Mouse (Mus musculus): ENCODE measurements around the gene Tent5d. TPM values are rescaled to one million over a fixed set of nuclear protein-coding genes. Genes with fewer than 3 reads are reported as not detected.
A peak's percentile ranks its signal among the peaks of the same experiment; 100 is the strongest.

Tent5d gene
- total RNA-seq (2021): not detected

DNA sequence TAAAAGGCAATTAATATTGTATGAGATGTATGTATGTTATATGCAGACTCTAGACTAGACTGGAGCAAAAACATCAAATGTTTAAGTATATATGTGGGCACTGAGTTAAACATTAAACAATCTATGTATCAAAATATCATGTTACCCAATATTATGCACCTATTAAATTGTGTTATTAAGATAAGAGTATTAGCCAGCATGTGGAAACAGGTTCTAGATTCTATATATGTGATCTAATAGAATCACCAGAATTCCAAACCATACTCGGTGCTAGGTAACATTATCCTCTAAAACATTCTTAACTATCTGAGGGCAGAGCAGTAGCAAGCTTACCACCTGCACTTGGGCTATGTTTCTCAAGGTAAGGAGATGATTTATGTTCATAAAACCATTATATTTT is at the start of gene Tent5d:
Gene Tent5d (plus strand): TSS at position 301 of the 400 bp plus-strand sequence.
- intact Hi-C loops (cut with DNase I): no loop called here
- DNase-seq (ENCODE audit: low spot score in 2 of 2): no peak

- peak in 1 of 2 experiments; percentile 6 for DNase-seq (ENCODE audit: low spot score in 2 of 2)
- intact Hi-C loops (cut with DNase I): no loop called here
Observed at GRCm38 (mm10) chrX:107767896-107768295, 24.5 kb upstream of the Tent5d start.

DNA sequence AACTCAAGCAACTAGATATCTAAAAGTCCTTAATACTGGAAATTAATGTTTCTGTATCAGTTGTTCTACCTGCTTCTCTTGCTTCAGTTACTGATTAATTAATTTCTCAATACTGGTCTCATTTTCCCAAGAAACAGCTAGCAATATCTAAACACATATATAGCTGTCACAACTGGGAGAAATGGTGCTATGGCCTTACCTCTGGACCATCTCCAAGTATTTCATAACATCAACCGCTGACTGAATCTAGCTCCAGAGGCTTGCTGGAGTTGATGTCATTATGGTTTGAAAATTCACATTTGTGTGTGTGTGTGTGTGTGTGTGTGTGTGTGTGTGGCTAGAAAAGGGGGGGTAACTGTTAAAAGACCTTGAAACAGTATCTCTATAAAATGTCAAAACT is 2.3 kb upstream of the Tent5d start:
- DNase-seq (ENCODE audit: low spot score in 2 of 2): no peak
- intact Hi-C loops (cut with DNase I): no loop called here

- no peak for DNase-seq (ENCODE audit: low spot score in 2 of 2)
- intact Hi-C loops (cut with DNase I): no loop called here
Observed at GRCm38 (mm10) chrX:107790750-107791493, 1.5 kb upstream of the Tent5d start.

- DNase-seq (ENCODE audit: low spot score in 2 of 2): no peak
- intact Hi-C loops (cut with DNase I): no loop called here
Observed at GRCm38 (mm10) chrX:107795785-107796184, 3.4 kb downstream of the Tent5d start.

DNA sequence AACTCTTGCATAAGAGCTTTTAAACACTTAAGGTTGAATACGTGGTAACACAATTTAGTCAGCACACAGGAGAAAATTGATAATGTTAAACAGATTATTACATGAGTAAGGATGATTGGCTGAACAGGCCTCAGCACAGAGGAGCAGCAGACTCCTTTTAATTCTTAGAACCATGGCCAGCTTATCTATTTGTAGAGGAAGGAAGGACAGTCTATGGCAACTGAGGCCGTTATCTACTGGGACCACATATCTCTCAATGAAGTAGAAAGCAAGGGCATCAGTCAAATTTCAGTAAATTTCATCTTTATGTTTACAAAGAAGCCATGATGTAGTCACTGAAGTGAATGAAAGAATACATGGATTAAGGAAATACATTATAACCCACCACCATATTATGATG is 4.5 kb downstream of the Tent5d start:
- intact Hi-C loops (cut with DNase I): no loop called here
- DNase-seq (ENCODE audit: low spot score in 2 of 2): no peak

DNA sequence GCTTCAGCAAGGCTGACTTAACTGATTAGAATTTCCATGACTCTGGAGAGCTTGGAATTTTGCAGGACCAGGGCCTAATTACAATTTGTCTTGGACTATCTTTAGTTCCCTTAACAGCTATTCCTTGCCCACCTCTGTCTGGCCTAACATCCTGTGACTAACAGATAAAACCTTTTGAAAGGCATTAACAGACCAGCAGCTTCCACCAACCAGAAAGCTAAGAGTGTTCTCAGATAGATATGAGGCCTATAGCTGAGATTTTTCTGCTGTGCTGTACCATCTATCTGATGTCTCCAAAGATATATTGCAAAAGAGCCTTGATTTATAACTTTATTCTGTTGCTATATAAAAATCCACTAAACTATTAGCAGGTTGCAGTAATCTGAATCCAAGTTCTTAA is 19.7 kb downstream of the Tent5d start:
- no peak for DNase-seq (ENCODE audit: low spot score in 2 of 2)
- intact Hi-C loops (cut with DNase I): no loop called here

DNA sequence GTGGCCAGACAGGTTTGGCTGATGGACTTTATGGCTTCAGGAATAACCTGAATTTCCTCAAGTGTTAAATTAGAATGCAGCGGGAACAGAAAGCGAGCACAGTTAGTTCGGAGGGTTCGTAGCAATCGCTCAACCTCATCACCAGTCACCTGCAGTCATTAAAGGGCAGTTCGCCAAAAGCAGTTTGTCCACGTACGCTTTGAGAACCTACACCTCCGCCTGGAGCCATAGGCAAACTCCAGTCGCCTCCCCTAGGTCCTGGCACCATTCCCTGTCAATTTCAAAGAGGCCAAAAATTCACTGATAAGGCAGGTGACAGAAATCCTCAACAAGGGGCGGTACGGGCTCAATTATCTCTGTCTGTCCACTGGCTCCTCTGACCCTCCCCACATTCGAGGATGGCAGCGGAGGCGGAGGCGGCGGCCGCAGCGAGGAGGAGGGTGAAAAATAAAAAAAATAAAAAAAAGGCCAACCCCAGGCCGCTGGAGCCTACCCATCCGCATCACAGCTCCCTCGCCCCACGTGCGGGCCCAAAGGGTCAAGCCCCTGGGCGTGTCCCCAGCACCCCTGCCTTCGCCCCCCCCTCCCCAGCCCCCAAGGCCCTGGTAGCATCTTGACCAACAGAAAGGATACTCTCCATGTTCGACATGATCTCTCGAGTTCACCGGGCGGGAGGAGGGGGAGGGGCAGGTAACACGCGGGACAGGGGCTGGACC is 23.3 kb downstream of the Tent5d start:
- peak; percentile 11 to 14 for DNase-seq (ENCODE audit: low spot score in 2 of 2)
- intact Hi-C loops (cut with DNase I): loop anchor here (2.0 kb wide), 1 partner anchor 721 kb away; no protein-coding TSS in a partner anchor

DNA sequence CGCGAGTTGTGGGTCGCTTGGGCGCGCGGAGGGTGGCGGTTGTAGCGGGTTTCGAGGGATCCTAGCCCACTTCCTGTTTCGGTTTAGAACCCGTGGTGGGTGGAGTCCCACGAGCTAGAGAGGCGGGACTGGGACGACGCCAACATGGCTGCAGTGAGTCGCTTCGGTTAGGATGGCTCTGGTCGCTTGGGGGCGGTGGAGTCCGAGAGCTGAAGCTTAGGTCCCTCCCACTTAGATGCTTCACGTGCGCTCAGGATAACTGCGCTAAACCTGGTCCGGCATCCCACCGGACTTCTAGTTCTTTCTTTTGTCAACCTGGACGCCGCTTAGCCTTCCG is 23.8 kb downstream of the Tent5d start, which contains the start of gene 2610002M06Rik:
Gene 2610002M06Rik (minus strand): TSS at position 117 of the 337 bp plus-strand sequence.
- DNase-seq (ENCODE audit: low spot score in 2 of 2): peak; percentile 77 to 86
- intact Hi-C loops (cut with DNase I): loop anchor here (2.0 kb wide), 1 partner anchor 721 kb away; no protein-coding TSS in a partner anchor

- no peak for DNase-seq (ENCODE audit: low spot score in 2 of 2)
- intact Hi-C loops (cut with DNase I): loop anchor here (2.0 kb wide), 1 partner anchor 720 kb away; no protein-coding TSS in a partner anchor
Observed at GRCm38 (mm10) chrX:107816726-107817125, 24.3 kb downstream of the Tent5d start.

- intact Hi-C loops (cut with DNase I): no loop called here
- no peak for DNase-seq (ENCODE audit: low spot score in 2 of 2)
Observed at GRCm38 (mm10) chrX:107858165-107858564, 65.8 kb downstream of the Tent5d start.

Other genes starting within 250 kb of the Tent5d start
- under 1 TPM in 1 of 2 experiments, not detected in 1; 0.32 TPM for gene Tbx22, start 124.6 kb upstream of the Tent5d start, total RNA-seq (2021)
- 10 to 100 TPM; 34.6 to 37.2 TPM for gene 2610002M06Rik, start 23.7 kb downstream of the Tent5d start, total RNA-seq (2021)
- not detected for gene Gm732, start 155.9 kb downstream of the Tent5d start, total RNA-seq (2021)

Measured in left cerebral cortex, postnatal 25 days (tissue).